Mouse (Mus musculus) heart, postnatal 0 days (tissue): ENCODE results near the gene Hibadh. TPM values are rescaled to one million over a fixed set of nuclear protein-coding genes. Genes with fewer than 3 reads are reported as not detected.

Experiments
- ATAC-seq: fragments of 200-750 bp; cut with Nextera tagmentation; 2 replicates; pipeline ENCODE4 v1.8.0; 2017; ENCODE audit warnings: low read depth, moderate number of reproducible peaks, moderate library complexity; ENCODE audit not compliant: insufficient read depth
- DNase-seq: peaks from one replicate; pipeline ENCODE4 v3.0.0-alpha.2; 2016; ENCODE audit warnings: low spot score
- H3K27ac ChIP-seq: fragments of 300-500 bp; sonication (generic); 2 replicates; pipeline ENCODE4 v1.5.1; 2014; ENCODE audit warnings: low read depth, mild to moderate bottlenecking
- H3K27me3 ChIP-seq: fragments of 300-500 bp; sonication (generic); 2 replicates; pipeline ENCODE4 v1.6.1; 2014; ENCODE audit warnings: low read length, mixed read lengths; ENCODE audit not compliant: control insufficient read depth, insufficient read depth
- H3K36me3 ChIP-seq: fragments of 300-500 bp; sonication (generic); replicated peaks from 2 replicates; pipeline ENCODE4 v1.6.1; 2014; ENCODE audit warnings: low read length, mixed read lengths; ENCODE audit not compliant: control insufficient read depth, insufficient read depth
- H3K4me1 ChIP-seq: fragments of 300-500 bp; sonication (generic); 2 replicates; pipeline ENCODE4 v1.6.1; 2014; ENCODE audit warnings: antibody characterized with exemption; ENCODE audit not compliant: control insufficient read depth, insufficient read depth
- H3K4me2 ChIP-seq: fragments of 300-500 bp; sonication (generic); 2 replicates; pipeline ENCODE4 v1.6.1; 2014; ENCODE audit warnings: low read depth, mild to moderate bottlenecking, low read length, moderate library complexity
- H3K4me3 ChIP-seq: fragments of 300-500 bp; sonication (generic); 2 replicates; pipeline ENCODE4 v1.5.1; 2014; ENCODE audit warnings: low read depth, low read length
- H3K9ac ChIP-seq: fragments of 300-500 bp; sonication (generic); replicated peaks from 2 replicates; pipeline ENCODE4 v1.6.1; 2014; ENCODE audit warnings: low read depth, low read length, mixed read lengths
- H3K9me3 ChIP-seq: fragments of 300-500 bp; sonication (generic); replicated peaks from 2 replicates; pipeline ENCODE4 v1.6.1; 2016; ENCODE audit warnings: low read length; ENCODE audit not compliant: control insufficient read depth
- CTCF ChIP-seq: IDR thresholded peaks from 2 replicates; pipeline ENCODE4 v1.5.1; 2016; ENCODE audit warnings: antibody characterized with exemption, control low read depth, low read depth
- EP300 ChIP-seq: IDR thresholded peaks from 2 replicates; pipeline ENCODE4 v1.6.1; 2016; ENCODE audit warnings: antibody characterized with exemption, low read depth
- whole genome bisulfite sequencing: fragments of 180-500 bp; shearing (Covaris S2); extraction: QIAGEN DNeasy Blood & Tissue Kit; methylation state at CpG from one replicate; pipeline ENCODE4 v1.1.7; 2014; 5-methylcytosine and 5-hydroxymethylcytosine counted together
- polyA plus RNA-seq: library from polyadenylated mRNA; unstranded; fragments of >200 nt; fragmentation: Nextera tagmentation; extraction: Ambion mirVana; gene quantifications from 2 replicates; pipeline ENCODE4 v1.2.1, GENCODE M21; 2015
- total RNA-seq: library from RNA; depleted of rRNA; stranded (reverse); fragments of >200 nt; gene quantifications from 2 replicates; pipeline ENCODE4 v1.2.3, GENCODE M21; 2014; ENCODE audit warnings: low replicate concordance; rRNA removed

Gene Hibadh
- total and polyA plus RNA-seq, 2 experiments from 2014 or later = 111 to 228 TPM

DNA sequence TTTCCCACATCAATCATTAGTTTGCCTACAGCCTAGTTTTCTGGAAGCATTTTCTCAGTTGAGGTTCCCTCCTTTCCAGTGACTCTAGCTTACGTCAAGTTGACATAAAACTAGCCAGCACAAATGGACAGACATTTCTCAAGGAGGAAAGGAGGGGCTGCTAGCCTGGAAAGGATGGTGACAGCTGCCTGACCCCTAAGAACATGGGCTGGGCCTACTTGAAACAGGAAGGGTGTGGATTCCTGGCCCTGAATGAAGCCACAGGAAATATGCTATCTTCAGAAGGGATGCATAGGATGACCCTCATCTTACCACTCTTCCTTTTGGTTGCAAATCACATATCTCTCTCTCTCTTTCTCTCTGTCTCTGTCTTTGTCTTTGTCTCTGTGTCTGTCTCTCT, 138.7 kb downstream of the Hibadh start:
- Histone ChIP-seq H3K27me3 (no peaks in the 10 kb centered on the region), H3K36me3 (no peaks in the 10 kb centered on the region), H3K27ac (no peak overlapping the region), H3K4me1 (no peaks in the 10 kb centered on the region), H3K9ac (no peak overlapping the region), H3K4me2 (no peak overlapping the region), H3K4me3 (no peak overlapping the region), H3K9me3 (no peaks in the 10 kb centered on the region)
- DNase-seq (no peak), ATAC-seq (no peak)
- 59% methylated on average over 1 of the region's 1 CpGs for WGBS
- no peak for TF ChIP-seq EP300
- TF ChIP-seq CTCF = no peak

Other genes with a start within 250 kb of the Hibadh start
- gene Tax1bp1, start 73.3 kb upstream of the Hibadh start, total RNA-seq = 44.9 and 73.9 TPM in 2 replicates
- gene Tax1bp1, start 73.3 kb upstream of the Hibadh start, polyA plus RNA-seq = 126 and 128 TPM in 2 replicates